Mouse (Mus musculus): Measurements from ENCODE around the gene Rbbp5.

Rbbp5 gene

GRCm38 (mm10) chr1:132541171-132541823, 64.1 kb downstream of the Rbbp5 start:
- peak; percentile 45 to 53 for DNase-seq (ENCODE audit: low spot score in 2 of 2)

GRCm38 (mm10) chr1:132541824-132542599, 64.8 kb downstream of the Rbbp5 start:
- no peak for DNase-seq (ENCODE audit: low spot score in 2 of 2)

- DNase-seq (ENCODE audit: low spot score in 2 of 2): peak in 1 of 2 experiments; percentile 20
These were observed 65.7 kb downstream of the Rbbp5 start, which contains the start of gene Cntn2 for GRCm38 (mm10) chr1:132542762-132543306. Gene Cntn2, minus strand, starts transcription at chr1:132543256.

GRCm38 (mm10) chr1:132543789-132544188, 66.6 kb downstream of the Rbbp5 start:
- DNase-seq (ENCODE audit: low spot score in 2 of 2): no peak

Data from spleen, postnatal 36 days (tissue).